17 mouse cellular contexts compared by ENCODE assay signal in genomic region chr5:120459133-120459532, GRCm38 (mm10). TPM values are rescaled to one million over a fixed set of nuclear protein-coding genes. Genes with fewer than 3 reads are reported as not detected.
DNase-seq lines count a peak whose midpoint lies in the region; ATAC-seq and TF ChIP-seq lines count a peak whose summit lies in the region.
"Had no signal": no experiment of that assay in that cellular context is flagged by ENCODE, and none has a peak within 500 bp of the region (broad histone marks: within the 10 kb centered on the region; RNA-seq: fewer than 3 reads in every experiment).

No protein-coding gene starts in this region.

- no peak overlapping the region for H3K4me3 ChIP-seq in hindbrain, postnatal 0 days (ENCODE audit: low read length)
- no peak overlapping the region for H3K4me3 ChIP-seq in hindbrain, embryonic 12.5 days
- H3K4me3 ChIP-seq: layer of hippocampus, adult 2 months had no signal

- no peak overlapping the region for H3K27ac ChIP-seq in hindbrain, postnatal 0 days
- H3K27ac ChIP-seq in hindbrain, embryonic 12.5 days = no peak overlapping the region
- H3K27ac ChIP-seq: layer of hippocampus, adult 2 months had no signal

- peak; percentile 21; the same call in 1 of the 2 replicates for ATAC-seq in hindbrain, postnatal 0 days
- no peak for ATAC-seq in hindbrain, embryonic 12.5 days (ENCODE audit: low FRiP score)

- no peak for DNase-seq in hindbrain, postnatal 0 days (ENCODE audit: low spot score)
- peak; percentile 30 for DNase-seq in thymus, postnatal 4 days
- no peak for DNase-seq in thymus, postnatal 36 days
- DNase-seq in c-Kit-positive CD71-positive TER-119-positive erythroid progenitor cells, embryonic 14.5 days (ENCODE audit: low spot score) = peak; percentile 37
- no peak for DNase-seq in ovary, adult 18-20 months (ENCODE audit: low spot score)
- DNase-seq in cerebellum, adult 11-12 months = no peak
- DNase-seq: cerebellum, postnatal 36 days; kidney, adult 18-20 months; lung, postnatal 4 days had no signal

- no peak for TF ChIP-seq CTCF in hindbrain, postnatal 0 days (IDR thresholded peaks at IDR 0.05; ENCODE audit: low read depth)

- 80% methylated on average over 10 of the region's 10 CpGs for whole genome bisulfite sequencing in hindbrain, postnatal 0 days
- 73% methylated on average over 10 of the region's 10 CpGs for WGBS in hindbrain, embryonic 12.5 days

- H3K9me3 ChIP-seq in hindbrain, postnatal 0 days (ENCODE audit: low read length) = no peaks in the 10 kb centered on the region
- no peaks in the 10 kb centered on the region for H3K9me3 ChIP-seq in hindbrain, embryonic 12.5 days (replicated peaks)

- H3K9ac ChIP-seq in hindbrain, postnatal 0 days (replicated peaks; ENCODE audit: low read length) = no peak overlapping the region
- no peak overlapping the region for H3K9ac ChIP-seq in hindbrain, embryonic 12.5 days

- H3K4me2 ChIP-seq in hindbrain, postnatal 0 days (ENCODE audit: low read depth, low read length) = no peak overlapping the region
- H3K4me2 ChIP-seq in hindbrain, embryonic 12.5 days (replicated peaks) = no peak overlapping the region

- H3K36me3 ChIP-seq in hindbrain, postnatal 0 days (ENCODE audit: insufficient read depth, low read length) = no peaks in the 10 kb centered on the region
- no peaks in the 10 kb centered on the region for H3K36me3 ChIP-seq in hindbrain, embryonic 12.5 days

- no peaks in the 10 kb centered on the region for H3K27me3 ChIP-seq in hindbrain, postnatal 0 days (ENCODE audit: insufficient read depth, low read length)
- peaks cover 37% of the 10 kb centered on the region for H3K27me3 ChIP-seq in hindbrain, embryonic 12.5 days

- H3K4me1 ChIP-seq in hindbrain, postnatal 0 days (ENCODE audit: insufficient read depth, low read length) = no peaks in the 10 kb centered on the region
- H3K4me1 ChIP-seq in hindbrain, embryonic 12.5 days = peaks cover 6% of the 10 kb centered on the region; the same call in 1 of the 2 replicates

RNA-seq across cellular contexts. Expression of gene Sdsl, which starts 13.5 kb away (rescaled TPM):
- 4.6 and 6.0 TPM in 2 replicates for total RNA-seq in hindbrain, postnatal 0 days (2014; rRNA removed)
- 7.8 and 8.1 TPM in 2 replicates for polyA plus RNA-seq in hindbrain, postnatal 0 days (2015; fragmentation: Nextera tagmentation; extraction: Ambion mirVana)
- 5.4 and 7.5 TPM in 2 replicates for polyA plus RNA-seq in hindbrain, embryonic 12.5 days (2016; fragmentation: Nextera tagmentation; extraction: Ambion mirVana)
- total RNA-seq: monocyte, adult 5-6 weeks; neutrophil, adult 5-6 weeks had no signal

RNA-seq across cellular contexts. Expression of gene Sds, which starts 17.2 kb away (rescaled TPM):
- 0.50 TPM in 1 of 2 replicates, not detected in the other for total RNA-seq in hindbrain, postnatal 0 days (2014; rRNA removed)
- 0.20 and 0.59 TPM in 2 replicates for polyA plus RNA-seq in hindbrain, postnatal 0 days (2015; fragmentation: Nextera tagmentation; extraction: Ambion mirVana)
- polyA plus RNA-seq in hindbrain, embryonic 12.5 days (2016; fragmentation: Nextera tagmentation; extraction: Ambion mirVana) = not detected in 2 replicates
- total RNA-seq: left cerebral cortex, postnatal 36 days; monocyte, adult 5-6 weeks; neutrophil, adult 5-6 weeks had no signal
- polyA plus RNA-seq: gonadal fat pad, adult 2 months had no signal

RNA-seq across cellular contexts. Expression of gene Lhx5, which starts 27.6 kb away (rescaled TPM):
- 26.2 and 31.0 TPM in 2 replicates for total RNA-seq in hindbrain, postnatal 0 days (2014; rRNA removed)
- 14.0 and 15.2 TPM in 2 replicates for polyA plus RNA-seq in hindbrain, postnatal 0 days (2015; fragmentation: Nextera tagmentation; extraction: Ambion mirVana)
- 63.0 and 67.2 TPM in 2 replicates for polyA plus RNA-seq in hindbrain, embryonic 12.5 days (2016; fragmentation: Nextera tagmentation; extraction: Ambion mirVana)
- total RNA-seq: left cerebral cortex, postnatal 36 days; monocyte, adult 5-6 weeks; neutrophil, adult 5-6 weeks had no signal
- polyA plus RNA-seq: gonadal fat pad, adult 2 months; heart, embryonic 16.5 days; liver, embryonic 16.5 days had no signal

RNA-seq across cellular contexts. Expression of gene Plbd2, which starts 44.3 kb away (rescaled TPM):
- 32.0 and 35.2 TPM in 2 replicates for total RNA-seq in hindbrain, postnatal 0 days (2014; rRNA removed)
- polyA plus RNA-seq in hindbrain, postnatal 0 days (2015; fragmentation: Nextera tagmentation; extraction: Ambion mirVana) = 49.9 and 53.9 TPM in 2 replicates
- 42.0 and 44.7 TPM in 2 replicates for polyA plus RNA-seq in hindbrain, embryonic 12.5 days (2016; fragmentation: Nextera tagmentation; extraction: Ambion mirVana)

RNA-seq across cellular contexts. Expression of gene Slc8b1, which starts 51.8 kb away (rescaled TPM):
- 3.7 and 4.0 TPM in 2 replicates for total RNA-seq in hindbrain, postnatal 0 days (2014; rRNA removed)
- 2.5 and 2.7 TPM in 2 replicates for polyA plus RNA-seq in hindbrain, postnatal 0 days (2015; fragmentation: Nextera tagmentation; extraction: Ambion mirVana)
- 3.5 and 4.0 TPM in 2 replicates for polyA plus RNA-seq in hindbrain, embryonic 12.5 days (2016; fragmentation: Nextera tagmentation; extraction: Ambion mirVana)

Comparison
In these comparisons a context has a peak if more than half of its experiments do, and no peak if none do; other contexts are left out.
1. DNase-seq: peak in thymus, postnatal 4 days (single experiment) and c-Kit-positive CD71-positive TER-119-positive erythroid progenitor cells, embryonic 14.5 days (single experiment); none in hindbrain, postnatal 0 days (single experiment), thymus, postnatal 36 days (0 of 2), ovary, adult 18-20 months (single experiment) and cerebellum, adult 11-12 months (single experiment).